8 mouse cellular contexts compared by ENCODE assay signal in genomic region chr16:4592909-4593875, GRCm38 (mm10). TPM values are rescaled to one million over a fixed set of nuclear protein-coding genes. Genes with fewer than 3 reads are reported as not detected.
A peak's percentile ranks its signal among the peaks of the same experiment; 100 is the strongest.
DNase-seq lines count a peak whose midpoint lies in the region; ATAC-seq and TF ChIP-seq lines count a peak whose summit lies in the region.

No protein-coding gene starts in this region.

- peak overlapping the region; percentile 89 for H3K9ac ChIP-seq in heart, embryonic 16.5 days (ENCODE audit: low read length)
- H3K9ac ChIP-seq in kidney, postnatal 0 days (ENCODE audit: low read depth, low read length): peak overlapping the region; percentile 97
- H3K9ac ChIP-seq in lung, embryonic 16.5 days (ENCODE audit: low read length): peak overlapping the region; percentile 93

- H3K4me1 ChIP-seq in heart, embryonic 16.5 days (ENCODE audit: control insufficient read depth, insufficient read depth, low read length): peaks cover 40% of the 10 kb centered on the region
- H3K4me1 ChIP-seq in kidney, postnatal 0 days (replicated peaks; ENCODE audit: insufficient read depth, low read length): peaks cover 38% of the 10 kb centered on the region
- peaks cover 45% of the 10 kb centered on the region for H3K4me1 ChIP-seq in lung, embryonic 16.5 days (replicated peaks; ENCODE audit: control insufficient read depth, insufficient read depth, low read length)

- no peak for DNase-seq in frontal cortex, postnatal 25 days (ENCODE audit: low spot score in 2 of 2)
- peak; percentile 69 for DNase-seq in MN1 (ENCODE audit: low spot score)
- peak; percentile 82 for DNase-seq in embryo, embryonic 10 days (ENCODE audit: low spot score)
- DNase-seq in kidney, postnatal 0 days (ENCODE audit: low spot score): peak; percentile 93
- DNase-seq in right cerebral cortex, postnatal 10 days (ENCODE audit: low spot score in 2 of 2): peak; percentile 73 to 75

- peak overlapping the region; percentile 83 for H3K4me3 ChIP-seq in heart, embryonic 16.5 days (ENCODE audit: low read length)
- peak overlapping the region; percentile 88 for H3K4me3 ChIP-seq in kidney, postnatal 0 days (replicated peaks; ENCODE audit: low read depth, low read length)
- peak overlapping the region; percentile 90 for H3K4me3 ChIP-seq in lung, embryonic 16.5 days (ENCODE audit: low read length)

- peak; percentile 75 for TF ChIP-seq CTCF in kidney, postnatal 0 days (IDR thresholded peaks at IDR 0.05; ENCODE audit: low read depth)

- H3K4me2 ChIP-seq in heart, embryonic 16.5 days (ENCODE audit: low read depth, low read length): peak overlapping the region; percentile 67
- peak overlapping the region; percentile 68 for H3K4me2 ChIP-seq in kidney, postnatal 0 days (ENCODE audit: low read length)
- H3K4me2 ChIP-seq in lung, embryonic 16.5 days (ENCODE audit: low read depth, low read length): peak overlapping the region; percentile 91

- H3K36me3 ChIP-seq in heart, embryonic 16.5 days (ENCODE audit: control insufficient read depth, insufficient read depth): peaks cover 8% of the 10 kb centered on the region
- no peaks in the 10 kb centered on the region for H3K36me3 ChIP-seq in kidney, postnatal 0 days (ENCODE audit: insufficient read depth, low read length)
- peaks cover 6% of the 10 kb centered on the region for H3K36me3 ChIP-seq in lung, embryonic 16.5 days (ENCODE audit: control insufficient read depth, insufficient read depth, low read length)

- WGBS in heart, embryonic 16.5 days: 13% methylated on average over 32 of the region's 32 CpGs
- WGBS in kidney, postnatal 0 days: 15% methylated on average over 32 of the region's 32 CpGs
- 13% methylated on average over 32 of the region's 32 CpGs for WGBS in lung, embryonic 16.5 days

- ATAC-seq in frontal cortex, adult (ENCODE audit: low TSS enrichment): peak; percentile 75
- no peak for ATAC-seq in heart, embryonic 16.5 days (replicated peaks; ENCODE audit: extremely low read depth, insufficient read depth, low FRiP score)
- ATAC-seq in kidney, postnatal 0 days (replicated peaks; ENCODE audit: low FRiP score, low read depth): 0 out of 2 replicates have a peak, but pooled peaks have one; percentile 5
- ATAC-seq in lung, embryonic 16.5 days (ENCODE audit: low read depth): no peak

- H3K9me3 ChIP-seq in heart, embryonic 16.5 days (replicated peaks; ENCODE audit: control insufficient read depth, low read length): no peaks in the 10 kb centered on the region
- H3K9me3 ChIP-seq in kidney, postnatal 0 days (replicated peaks; ENCODE audit: low read length): no peaks in the 10 kb centered on the region
- H3K9me3 ChIP-seq in lung, embryonic 16.5 days (ENCODE audit: control insufficient read depth, low read length): no peaks in the 10 kb centered on the region

- peak overlapping the region; percentile 93 for H3K27ac ChIP-seq in heart, embryonic 16.5 days (ENCODE audit: low read length)
- H3K27ac ChIP-seq in kidney, postnatal 0 days: peak overlapping the region; percentile 98
- H3K27ac ChIP-seq in lung, embryonic 16.5 days (ENCODE audit: low read length): peak overlapping the region; percentile 93

- no peaks in the 10 kb centered on the region for H3K27me3 ChIP-seq in heart, embryonic 16.5 days (ENCODE audit: control insufficient read depth, insufficient read depth, low read length)
- no peaks in the 10 kb centered on the region for H3K27me3 ChIP-seq in kidney, postnatal 0 days (ENCODE audit: insufficient read depth, low read length)
- H3K27me3 ChIP-seq in lung, embryonic 16.5 days (ENCODE audit: control insufficient read depth, insufficient read depth, low read depth, low read length): no peaks in the 10 kb centered on the region

RNA-seq across cellular contexts. Expression of gene Glis2, which starts 1.3 kb away (rescaled TPM):
- 12.3 and 14.2 TPM in 2 replicates for polyA plus RNA-seq in heart, embryonic 16.5 days (2015; fragmentation: Nextera tagmentation; extraction: Ambion mirVana)
- polyA plus RNA-seq in kidney, postnatal 0 days (2015; fragmentation: Nextera tagmentation; extraction: Ambion mirVana): 74.6 and 78.8 TPM in 2 replicates
- 21.3 and 23.7 TPM in 2 replicates for polyA plus RNA-seq in lung, embryonic 16.5 days (2015; fragmentation: Nextera tagmentation; extraction: Ambion mirVana)

RNA-seq across cellular contexts. Expression of gene Pam16, which starts 31.6 kb away (rescaled TPM):
- 91.2 and 122 TPM in 2 replicates for polyA plus RNA-seq in heart, embryonic 16.5 days (2015; fragmentation: Nextera tagmentation; extraction: Ambion mirVana)
- 105 and 106 TPM in 2 replicates for polyA plus RNA-seq in kidney, postnatal 0 days (2015; fragmentation: Nextera tagmentation; extraction: Ambion mirVana)
- polyA plus RNA-seq in lung, embryonic 16.5 days (2015; fragmentation: Nextera tagmentation; extraction: Ambion mirVana): 89.9 and 96.2 TPM in 2 replicates

RNA-seq across cellular contexts. Expression of gene Tfap4, which starts 33.5 kb away (rescaled TPM):
- polyA plus RNA-seq in heart, embryonic 16.5 days (2015; fragmentation: Nextera tagmentation; extraction: Ambion mirVana): 5.6 and 8.1 TPM in 2 replicates
- polyA plus RNA-seq in kidney, postnatal 0 days (2015; fragmentation: Nextera tagmentation; extraction: Ambion mirVana): 17.2 and 19.6 TPM in 2 replicates
- 13.2 and 15.5 TPM in 2 replicates for polyA plus RNA-seq in lung, embryonic 16.5 days (2015; fragmentation: Nextera tagmentation; extraction: Ambion mirVana)

RNA-seq across cellular contexts. Expression of gene Vasn, which starts 46.5 kb away (rescaled TPM):
- polyA plus RNA-seq in heart, embryonic 16.5 days (2015; fragmentation: Nextera tagmentation; extraction: Ambion mirVana): 15.7 and 17.2 TPM in 2 replicates
- 20.4 and 21.1 TPM in 2 replicates for polyA plus RNA-seq in kidney, postnatal 0 days (2015; fragmentation: Nextera tagmentation; extraction: Ambion mirVana)
- 28.5 and 30.4 TPM in 2 replicates for polyA plus RNA-seq in lung, embryonic 16.5 days (2015; fragmentation: Nextera tagmentation; extraction: Ambion mirVana)

RNA-seq across cellular contexts. Expression of gene Dnaja3, which starts 46.6 kb away (rescaled TPM):
- polyA plus RNA-seq in heart, embryonic 16.5 days (2015; fragmentation: Nextera tagmentation; extraction: Ambion mirVana): 87.5 and 88.7 TPM in 2 replicates
- 87.8 and 89.3 TPM in 2 replicates for polyA plus RNA-seq in kidney, postnatal 0 days (2015; fragmentation: Nextera tagmentation; extraction: Ambion mirVana)
- 61.3 and 61.9 TPM in 2 replicates for polyA plus RNA-seq in lung, embryonic 16.5 days (2015; fragmentation: Nextera tagmentation; extraction: Ambion mirVana)

Comparison
In these comparisons a context has a peak if more than half of its experiments do, and no peak if none do; other contexts are left out.
1. ATAC-seq: peak in frontal cortex, adult (single experiment) and kidney, postnatal 0 days (single experiment); none in heart, embryonic 16.5 days (single experiment) and lung, embryonic 16.5 days (single experiment).
2. DNase-seq: peak in MN1 (single experiment), embryo, embryonic 10 days (single experiment), kidney, postnatal 0 days (single experiment) and right cerebral cortex, postnatal 10 days (2 of 2); none in frontal cortex, postnatal 25 days (0 of 2).
3. Peak in every context shown above with its lines, with median percentiles within 50 percentile points of each other: H3K27ac ChIP-seq, H3K4me2 ChIP-seq, H3K4me3 ChIP-seq and H3K9ac ChIP-seq.